Mouse (Mus musculus): Measurements from ENCODE around the gene Olfr591. TPM values are rescaled to one million over a fixed set of nuclear protein-coding genes. Genes with fewer than 3 reads are reported as not detected.
"Not testable (repeated sequence)": the region's sequence is repeated elsewhere in the genome, so short reads cannot be mapped to it uniquely, and the experiment has no call there.

Gene Olfr591
- polyA plus RNA-seq (2012; rRNA removed), result not detected in 2 replicates

DNA sequence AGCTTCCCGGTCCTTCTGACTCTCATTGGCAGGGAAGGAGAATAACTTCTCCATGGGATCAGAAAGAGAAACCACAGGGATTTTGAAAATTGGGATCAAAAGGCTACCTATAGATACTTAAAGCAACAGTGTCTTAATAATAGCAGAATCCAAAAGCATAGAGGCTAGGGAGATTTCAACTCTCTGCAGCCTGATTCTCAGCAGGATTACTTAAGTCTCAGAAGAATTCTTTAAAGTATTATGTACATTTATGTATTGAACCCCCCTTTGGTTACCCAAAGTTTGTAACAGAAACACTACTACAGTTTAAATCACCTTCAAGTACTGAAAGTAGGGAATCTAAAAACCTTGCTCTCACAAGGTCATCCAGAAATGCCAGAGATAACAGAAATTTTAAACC lies at the start of gene Olfr591:
Gene Olfr591, minus strand, starts transcription at position 101 of the 400 bp plus-strand sequence.
- H3K4me3 ChIP-seq (ENCODE audit: insufficient read depth, low read depth, low read length), result no peak within 1 kb of the TSS
- no peaks in the 10 kb centered on the region for H3K4me1 ChIP-seq (ENCODE audit: control insufficient read depth, insufficient read depth, low read length)
- 75% methylated on average over 1 of the region's 1 CpGs for WGBS
- TF ChIP-seq POLR2A (IDR thresholded peaks at IDR 0.05; ENCODE audit: low read depth, low read length) (no peak), CTCF (conservative IDR thresholded peaks at IDR 0.05; ENCODE audit: insufficient read depth, insufficient read length, low read depth, low read length) (no peak)
- no peaks in the 10 kb centered on the region for H3K36me3 ChIP-seq (ENCODE audit: control insufficient read depth, insufficient read depth, low read length)
- H3K27ac ChIP-seq (ENCODE audit: insufficient read depth, low read depth, low read length), result no peak within 1 kb of the TSS
- no peak for DNase-seq
- no peaks in the 10 kb centered on the region; the same call in 1 of the 2 replicates for H3K27me3 ChIP-seq (replicated peaks; ENCODE audit: control insufficient read depth, insufficient read depth, low read length)

GRCm38 (mm10) chr7:103216696-103217095 lies 38.6 kb upstream of the Olfr591 start, which contains the start of gene Olfr594:
TSS of gene Olfr594 (plus strand) at chr7:103216996.
- no peaks in the 10 kb centered on the region for H3K27me3 ChIP-seq (replicated peaks; ENCODE audit: control insufficient read depth, insufficient read depth, low read length)
- DNase-seq, result no peak
- H3K4me1 ChIP-seq (ENCODE audit: control insufficient read depth, insufficient read depth, low read length), result no peaks in the 10 kb centered on the region
- H3K4me3 ChIP-seq (ENCODE audit: insufficient read depth, low read depth, low read length), result no peak within 1 kb of the TSS
- H3K27ac ChIP-seq (ENCODE audit: insufficient read depth, low read depth, low read length), result no peak within 1 kb of the TSS
- TF ChIP-seq CTCF (conservative IDR thresholded peaks at IDR 0.05; ENCODE audit: insufficient read depth, insufficient read length, low read depth, low read length), result no peak
- TF ChIP-seq POLR2A (IDR thresholded peaks at IDR 0.05; ENCODE audit: low read depth, low read length), result no peak
- H3K36me3 ChIP-seq (ENCODE audit: control insufficient read depth, insufficient read depth, low read length), result no peaks in the 10 kb centered on the region

DNA sequence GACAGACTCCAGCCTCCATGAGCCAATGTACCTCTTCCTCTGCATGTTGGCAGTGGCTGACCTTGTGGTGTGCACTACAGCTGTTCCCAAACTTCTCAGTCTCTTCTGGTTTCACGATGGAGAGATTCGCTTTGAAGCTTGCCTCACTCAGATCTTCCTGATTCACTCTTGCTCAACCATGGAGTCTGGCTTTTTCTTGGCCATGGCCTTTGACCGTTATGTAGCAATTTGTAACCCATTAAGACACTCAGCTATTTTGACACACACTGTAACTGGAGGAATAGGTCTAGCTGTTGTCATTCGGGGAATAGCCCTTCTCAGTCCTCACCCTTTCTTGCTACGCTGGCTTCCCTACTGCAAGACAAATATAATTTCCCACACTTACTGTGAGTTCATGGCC lies 33.9 kb upstream of the Olfr591 start:
- H3K36me3 ChIP-seq (ENCODE audit: control insufficient read depth, insufficient read depth, low read length); H3K27ac ChIP-seq (ENCODE audit: insufficient read depth, low read depth, low read length); H3K4me3 ChIP-seq (ENCODE audit: insufficient read depth, low read depth, low read length); DNase-seq; H3K4me1 ChIP-seq (ENCODE audit: control insufficient read depth, insufficient read depth, low read length); H3K27me3 ChIP-seq (replicated peaks; ENCODE audit: control insufficient read depth, insufficient read depth, low read length): not testable (repeated sequence)
- WGBS, result 79% methylated on average over 5 of the region's 5 CpGs

DNA sequence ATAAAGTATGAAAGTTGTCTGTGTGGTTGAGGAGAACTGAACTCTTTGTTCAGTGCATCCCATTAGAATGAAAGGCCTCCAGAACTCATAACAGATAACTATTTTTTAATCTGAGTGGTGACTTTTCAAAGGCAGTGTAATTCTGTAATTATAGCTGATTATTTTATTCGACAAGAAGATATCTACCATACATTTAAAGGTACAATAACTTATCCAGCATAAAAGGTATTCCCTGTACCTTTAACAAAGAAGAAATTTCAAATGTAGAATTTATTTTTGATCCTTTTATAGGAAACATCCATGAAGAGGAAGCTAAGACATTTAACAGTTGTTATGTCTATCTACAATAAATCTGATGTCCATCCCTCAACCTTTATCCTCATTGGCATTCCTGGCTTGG lies 33.4 kb upstream of the Olfr591 start, which contains the start of gene Olfr593:
Gene Olfr593, plus strand, starts transcription at position 301 of the 400 bp plus-strand sequence.
- H3K27me3 ChIP-seq (replicated peaks; ENCODE audit: control insufficient read depth, insufficient read depth, low read length), result no peaks in the 10 kb centered on the region
- no peak for TF ChIP-seq POLR2A (IDR thresholded peaks at IDR 0.05; ENCODE audit: low read depth, low read length)
- TF ChIP-seq CTCF (conservative IDR thresholded peaks at IDR 0.05; ENCODE audit: insufficient read depth, insufficient read length, low read depth, low read length), result no peak
- H3K36me3 ChIP-seq (ENCODE audit: control insufficient read depth, insufficient read depth, low read length), result no peaks in the 10 kb centered on the region
- no peak within 1 kb of the TSS for H3K27ac ChIP-seq (ENCODE audit: insufficient read depth, low read depth, low read length)
- DNase-seq, result no peak
- WGBS, result 66% methylated on average over 1 of the region's 1 CpGs
- no peak within 1 kb of the TSS for H3K4me3 ChIP-seq (ENCODE audit: insufficient read depth, low read depth, low read length)
- no peaks in the 10 kb centered on the region for H3K4me1 ChIP-seq (ENCODE audit: control insufficient read depth, insufficient read depth, low read length)

GRCm38 (mm10) chr7:103184503-103184902 lies 6.4 kb upstream of the Olfr591 start, which contains the start of gene Olfr592:
TSS of gene Olfr592 (plus strand) at chr7:103184803.
- H3K4me1 ChIP-seq (ENCODE audit: control insufficient read depth, insufficient read depth, low read length); H3K36me3 ChIP-seq (ENCODE audit: control insufficient read depth, insufficient read depth, low read length); H3K27me3 ChIP-seq (replicated peaks; ENCODE audit: control insufficient read depth, insufficient read depth, low read length); H3K27ac ChIP-seq (ENCODE audit: insufficient read depth, low read depth, low read length); H3K4me3 ChIP-seq (ENCODE audit: insufficient read depth, low read depth, low read length); DNase-seq: not testable (repeated sequence)
- 72% methylated on average over 1 of the region's 1 CpGs for WGBS

DNA sequence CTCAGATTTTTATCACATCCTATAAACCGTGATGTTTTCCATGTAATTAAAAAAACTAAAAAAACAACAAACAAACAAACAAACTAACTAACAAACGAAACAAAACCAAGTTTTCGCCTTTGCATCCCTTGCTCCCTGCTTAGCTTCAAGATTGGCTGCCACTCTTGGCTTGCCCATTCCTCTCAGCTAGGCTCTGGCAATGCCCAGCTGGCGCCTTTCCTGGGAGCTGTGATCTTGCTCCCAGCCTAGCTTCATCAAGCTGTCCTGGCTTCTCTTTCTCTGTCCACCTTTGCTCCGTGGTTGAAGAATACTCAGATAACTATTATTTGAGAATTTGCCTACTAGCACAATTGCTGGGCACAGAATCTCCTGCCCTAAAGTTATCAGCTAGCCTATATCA lies 8.4 kb downstream of the Olfr591 start:
- H3K36me3 ChIP-seq (ENCODE audit: control insufficient read depth, insufficient read depth, low read length), result no peaks in the 10 kb centered on the region
- H3K4me3 ChIP-seq (ENCODE audit: insufficient read depth, low read depth, low read length), result no peak overlapping the region
- 70% methylated on average over 5 of the region's 5 CpGs for WGBS
- DNase-seq, result no peak
- TF ChIP-seq POLR2A (IDR thresholded peaks at IDR 0.05; ENCODE audit: low read depth, low read length) (no peak), CTCF (conservative IDR thresholded peaks at IDR 0.05; ENCODE audit: insufficient read depth, insufficient read length, low read depth, low read length) (no peak)
- no peaks in the 10 kb centered on the region for H3K4me1 ChIP-seq (ENCODE audit: control insufficient read depth, insufficient read depth, low read length)
- H3K27ac ChIP-seq (ENCODE audit: insufficient read depth, low read depth, low read length), result no peak overlapping the region
- no peaks in the 10 kb centered on the region for H3K27me3 ChIP-seq (replicated peaks; ENCODE audit: control insufficient read depth, insufficient read depth, low read length)

GRCm38 (mm10) chr7:103156256-103156655 lies 21.9 kb downstream of the Olfr591 start, which contains the start of gene Olfr589:
TSS of gene Olfr589 (minus strand) at chr7:103156356.
- TF ChIP-seq CTCF (conservative IDR thresholded peaks at IDR 0.05; ENCODE audit: insufficient read depth, insufficient read length, low read depth, low read length), result no peak
- no peak for TF ChIP-seq POLR2A (IDR thresholded peaks at IDR 0.05; ENCODE audit: low read depth, low read length)
- H3K4me1 ChIP-seq (ENCODE audit: control insufficient read depth, insufficient read depth, low read length), result no peaks in the 10 kb centered on the region
- DNase-seq, result no peak
- no peaks in the 10 kb centered on the region for H3K36me3 ChIP-seq (ENCODE audit: control insufficient read depth, insufficient read depth, low read length)
- no peak within 1 kb of the TSS for H3K4me3 ChIP-seq (ENCODE audit: insufficient read depth, low read depth, low read length)
- WGBS, result 48% methylated on average over 2 of the region's 2 CpGs
- no peaks in the 10 kb centered on the region for H3K27me3 ChIP-seq (replicated peaks; ENCODE audit: control insufficient read depth, insufficient read depth, low read length)
- no peak within 1 kb of the TSS for H3K27ac ChIP-seq (ENCODE audit: insufficient read depth, low read depth, low read length)

DNA sequence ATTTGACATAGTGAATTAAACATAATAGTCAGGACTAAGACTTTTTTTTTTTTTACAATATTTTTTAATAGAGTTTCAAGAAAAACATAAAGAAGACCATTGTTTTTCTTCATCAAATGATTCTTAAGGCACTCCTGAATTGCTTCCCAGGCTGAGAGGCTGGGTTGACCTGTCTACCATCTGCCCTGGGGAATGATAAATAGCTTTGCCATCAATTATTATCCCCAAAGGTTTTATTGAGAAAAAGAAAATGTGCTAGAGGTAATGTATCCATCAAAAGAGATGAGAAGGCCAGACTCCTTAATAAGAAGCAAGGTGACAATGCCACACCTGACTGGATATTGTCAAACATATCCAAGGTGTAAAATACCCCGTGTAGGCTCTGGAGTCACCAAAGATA lies 37.6 kb downstream of the Olfr591 start, which contains the start of gene Olfr588-ps1:
Gene Olfr588-ps1, plus strand, starts transcription at position 301 of the 400 bp plus-strand sequence.
- WGBS, result 82% methylated on average over 1 of the region's 1 CpGs
- no peak for DNase-seq
- H3K4me1 ChIP-seq (ENCODE audit: control insufficient read depth, insufficient read depth, low read length), result no peaks in the 10 kb centered on the region
- no peak for TF ChIP-seq POLR2A (IDR thresholded peaks at IDR 0.05; ENCODE audit: low read depth, low read length)
- no peak within 1 kb of the TSS for H3K27ac ChIP-seq (ENCODE audit: insufficient read depth, low read depth, low read length)
- H3K36me3 ChIP-seq (ENCODE audit: control insufficient read depth, insufficient read depth, low read length), result no peaks in the 10 kb centered on the region
- H3K27me3 ChIP-seq (replicated peaks; ENCODE audit: control insufficient read depth, insufficient read depth, low read length), result no peaks in the 10 kb centered on the region
- H3K4me3 ChIP-seq (ENCODE audit: insufficient read depth, low read depth, low read length), result no peak within 1 kb of the TSS
